Mouse (Mus musculus) heart, postnatal 14 days (tissue): ENCODE results near the gene P4ha2. TPM values are rescaled to one million over a fixed set of nuclear protein-coding genes. Genes with fewer than 3 reads are reported as not detected.
A peak's percentile ranks its signal among the peaks of the same experiment; 100 is the strongest.

Experiments
- DNase-seq, 2 experiments: peaks; one replicate each; pipeline ENCODE4 v3.0.0; 2021 to 2022
- intact Hi-C: fragments of 180-260 bp; cut with DNase I; formaldehyde crosslinking; loops from one replicate; pipeline ENCODE4 v1.15.1; 2025
- long read RNA-seq, 2 experiments: library from polyadenylated mRNA; stranded (forward); transcript quantifications; one replicate each; pipeline ENCODE4 v2.0.0; 2021
- total RNA-seq, 2 experiments: library from RNA; stranded (reverse); gene quantifications; 2 replicates each; pipeline ENCODE4 v1.2.3; 2021

P4ha2 gene
- 10 to 100 TPM; 43.3 to 46.4 TPM for total RNA-seq
- long read RNA-seq, experiment 1, transcript P4ha2-201 (16 exons, 2,230 nt): major isoform, 61 of 140 reads
- long read RNA-seq, experiment 1, transcript P4ha2-202 (16 exons, 2,263 nt): minor isoform, 51 of 140 reads
- long read RNA-seq, experiment 1, partial matches to known transcripts: 16 of 140 reads
- long read RNA-seq, experiment 1, other reads (novel, unspliced or antisense): 12 of 140 reads
- long read RNA-seq, experiment 2, transcript P4ha2-201 (16 exons, 2,230 nt): major isoform, 33 of 69 reads
- long read RNA-seq, experiment 2, transcript P4ha2-202 (16 exons, 2,263 nt): minor isoform, 13 of 69 reads
- long read RNA-seq, experiment 2, partial matches to known transcripts: 7 of 69 reads
- long read RNA-seq, experiment 2, other reads (novel, unspliced or antisense): 15 of 69 reads

- intact Hi-C loops: no loop called here
- no peak for DNase-seq
Measured at GRCm38 (mm10) chr11:54100045-54100691, at the start of gene P4ha2. Gene P4ha2 (plus strand): TSS chr11:54100095.

DNA sequence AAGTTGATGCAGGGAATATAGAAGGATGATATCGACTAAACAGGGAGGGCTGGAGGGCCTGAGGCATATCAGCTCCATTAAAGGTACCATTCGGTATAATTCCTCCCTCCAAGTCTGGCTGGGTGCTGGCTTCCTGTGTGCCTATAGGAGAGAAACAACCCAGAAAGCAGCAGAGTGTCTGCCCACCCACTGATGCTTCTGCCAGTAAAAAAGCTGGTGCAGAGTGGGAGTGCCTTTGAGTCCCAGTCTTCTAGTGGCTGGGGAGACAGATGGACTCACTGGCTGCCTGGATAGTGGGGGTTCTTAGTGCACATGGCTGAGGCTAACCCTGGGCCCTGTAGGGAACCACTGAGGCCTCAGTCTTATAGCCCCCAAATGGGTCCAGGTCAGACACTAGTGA is 49.7 kb upstream of the P4ha2 start:
- intact Hi-C loops: no loop called here
- DNase-seq: no peak

DNA sequence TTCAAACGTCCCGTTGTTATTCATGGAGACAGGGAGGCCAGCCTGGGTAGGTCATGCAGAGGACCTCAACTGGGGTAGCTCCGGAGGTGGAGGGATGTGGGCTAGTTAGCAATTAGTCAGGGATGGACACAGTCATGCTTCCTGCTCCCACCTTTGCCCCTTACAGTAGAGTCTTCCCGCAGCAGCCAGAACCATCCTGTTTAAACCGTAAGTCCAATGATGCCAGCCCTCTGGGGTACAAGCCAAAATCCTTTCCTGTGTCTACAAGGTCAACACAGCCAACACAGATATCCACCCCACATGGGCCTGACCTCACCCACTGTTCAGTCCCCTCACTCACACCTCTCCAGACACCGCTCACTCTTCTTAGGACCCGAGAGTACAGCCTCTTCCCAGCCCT is 48.7 kb upstream of the P4ha2 start:
- no peak for DNase-seq
- intact Hi-C loops: no loop called here

- no peak for DNase-seq
- intact Hi-C loops: no loop called here
Measured at GRCm38 (mm10) chr11:54052128-54052527, 47.8 kb upstream of the P4ha2 start.

- intact Hi-C loops: no loop called here
- DNase-seq: no peak
Measured at GRCm38 (mm10) chr11:54053090-54053489, 46.8 kb upstream of the P4ha2 start.

- intact Hi-C loops: loop anchor here (1.0 to 2.0 kb wide), 2 partner anchors 35 to 52 kb away; no protein-coding TSS in a partner anchor
- peak; percentile 30 to 59 for DNase-seq
Measured at GRCm38 (mm10) chr11:54054257-54054656, 45.6 kb upstream of the P4ha2 start.

- no peak for DNase-seq
- intact Hi-C loops: loop anchor here (5.0 kb wide), 1 partner anchor 124 kb away; no protein-coding TSS in a partner anchor
Measured at GRCm38 (mm10) chr11:54056132-54056531, 43.8 kb upstream of the P4ha2 start.

DNA sequence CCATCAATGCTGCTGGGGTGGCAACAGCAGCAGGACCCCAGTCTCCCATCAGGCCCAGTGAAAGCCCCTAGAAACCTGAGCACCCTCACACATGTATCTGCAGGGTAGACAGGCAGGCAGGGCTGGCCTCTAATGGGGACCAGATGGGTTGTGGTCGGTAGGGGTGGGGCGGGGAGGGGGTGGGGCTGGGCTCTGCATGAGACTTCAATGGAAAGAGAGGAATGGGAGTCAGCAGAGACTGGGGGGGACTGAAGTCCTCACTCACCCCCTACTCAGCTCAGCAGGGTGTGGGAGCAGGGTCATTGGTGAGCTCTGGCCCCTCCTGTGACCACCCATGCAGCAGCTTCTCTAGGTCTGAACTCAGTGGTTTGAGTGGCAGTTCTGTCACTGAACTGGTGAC is 42.5 kb upstream of the P4ha2 start:
- intact Hi-C loops: loop anchor here (5.0 kb wide), 1 partner anchor 125 kb away; no protein-coding TSS in a partner anchor
- DNase-seq: no peak

DNA sequence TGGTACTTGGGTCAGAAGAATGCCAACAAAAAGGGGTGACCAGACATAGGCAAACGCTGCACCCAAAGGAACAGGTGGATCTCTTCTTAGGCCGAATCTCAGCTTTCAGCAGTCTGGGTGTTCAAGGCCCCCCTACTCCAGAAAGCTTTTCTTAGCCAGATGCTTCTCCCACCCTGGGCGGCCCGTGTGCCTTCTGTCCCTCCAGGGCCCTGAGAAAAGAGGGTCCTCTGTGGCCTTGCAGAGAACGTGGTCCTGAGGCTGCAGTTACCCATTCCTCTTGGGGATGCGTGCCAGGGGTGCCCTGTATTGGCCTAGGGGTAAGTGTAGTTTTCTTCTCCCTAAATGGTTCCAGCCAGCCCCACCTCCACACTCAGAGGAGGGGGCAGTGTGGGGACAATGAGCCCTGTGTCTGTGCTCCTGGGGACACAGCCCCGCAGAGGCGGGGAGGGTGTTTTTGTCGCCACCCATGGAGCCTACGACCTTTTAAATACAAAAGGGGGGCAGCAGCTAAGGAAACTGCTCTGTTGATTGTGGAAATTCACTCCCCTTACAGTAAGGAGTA is 41.8 kb upstream of the P4ha2 start:
- intact Hi-C loops: loop anchor here (5.0 kb wide), 1 partner anchor 126 kb away; no protein-coding TSS in a partner anchor
- no peak for DNase-seq

- intact Hi-C loops: loop anchor here (5.0 kb wide), 1 partner anchor 126 kb away; no protein-coding TSS in a partner anchor
- DNase-seq: peak in 1 of 2 experiments; percentile 33
Measured at GRCm38 (mm10) chr11:54058643-54059042, 41.3 kb upstream of the P4ha2 start.

- DNase-seq: no peak
- intact Hi-C loops: loop anchor here (5.0 kb wide), 1 partner anchor 127 kb away; no protein-coding TSS in a partner anchor
Measured at GRCm38 (mm10) chr11:54059526-54059925, 40.4 kb upstream of the P4ha2 start.

DNA sequence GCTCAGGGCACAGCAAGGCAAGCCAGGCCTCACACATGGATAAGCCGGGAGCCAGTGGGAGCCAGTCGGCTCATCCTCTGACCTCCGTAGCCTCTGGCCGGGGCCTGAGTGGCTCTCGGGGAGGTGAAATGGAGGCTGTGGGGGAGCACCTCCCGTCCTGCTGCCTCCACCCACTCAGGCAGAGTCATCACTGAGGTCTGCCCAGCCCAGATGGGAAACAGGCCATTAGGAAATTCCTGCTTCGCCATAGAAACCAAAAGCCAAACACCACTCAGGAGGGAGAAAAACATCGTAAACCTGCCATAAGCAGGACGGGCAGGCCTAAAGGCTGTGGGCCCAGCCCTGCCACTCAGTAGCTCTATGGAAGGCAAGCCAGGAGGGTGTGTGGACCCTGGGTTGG is 39.6 kb upstream of the P4ha2 start:
- DNase-seq: no peak
- intact Hi-C loops: no loop called here

DNA sequence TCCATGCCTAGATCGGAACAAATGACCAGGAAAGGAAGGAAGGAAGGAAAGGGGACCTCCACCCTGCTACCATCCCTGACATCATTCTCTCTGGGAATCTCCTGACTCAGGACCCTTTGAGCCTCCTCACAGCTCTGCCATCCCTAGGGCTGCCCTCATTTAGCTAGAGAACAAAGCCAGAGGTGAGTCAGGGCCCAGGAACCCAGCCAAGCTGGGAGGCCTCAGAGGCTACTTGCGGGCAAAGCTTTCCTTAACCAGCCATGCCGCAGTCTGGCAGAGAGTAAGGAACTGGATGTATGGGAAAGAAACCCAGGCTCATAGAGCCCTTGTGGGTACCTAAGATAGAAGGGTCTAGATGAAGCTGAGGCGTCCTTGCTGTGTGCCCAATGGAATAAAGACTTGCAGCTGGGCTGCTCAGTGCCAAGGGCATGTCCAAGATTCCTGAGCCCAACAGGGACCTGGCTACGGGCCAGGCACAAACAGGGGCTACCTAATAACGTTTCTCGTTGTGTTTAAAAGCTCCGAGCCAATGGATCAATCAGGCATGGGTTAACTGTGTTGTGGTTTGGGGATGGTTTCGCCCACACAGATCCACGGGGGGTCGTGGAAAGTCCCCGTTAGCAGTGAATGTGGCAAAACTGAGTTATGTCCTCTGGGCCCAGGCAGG is 37.7 kb upstream of the P4ha2 start:
- DNase-seq: peak; percentile 55 to 62
- intact Hi-C loops: no loop called here

GRCm38 (mm10) chr11:54062753-54063471 is 37.0 kb upstream of the P4ha2 start:
- intact Hi-C loops: no loop called here
- DNase-seq: no peak

GRCm38 (mm10) chr11:54063472-54063775 is 36.5 kb upstream of the P4ha2 start:
- intact Hi-C loops: no loop called here
- DNase-seq: no peak

GRCm38 (mm10) chr11:54064412-54064978 is 35.4 kb upstream of the P4ha2 start:
- intact Hi-C loops: no loop called here
- DNase-seq: peak in 1 of 2 experiments; percentile 54

GRCm38 (mm10) chr11:54065106-54065914 is 34.6 kb upstream of the P4ha2 start:
- DNase-seq: no peak
- intact Hi-C loops: no loop called here

DNA sequence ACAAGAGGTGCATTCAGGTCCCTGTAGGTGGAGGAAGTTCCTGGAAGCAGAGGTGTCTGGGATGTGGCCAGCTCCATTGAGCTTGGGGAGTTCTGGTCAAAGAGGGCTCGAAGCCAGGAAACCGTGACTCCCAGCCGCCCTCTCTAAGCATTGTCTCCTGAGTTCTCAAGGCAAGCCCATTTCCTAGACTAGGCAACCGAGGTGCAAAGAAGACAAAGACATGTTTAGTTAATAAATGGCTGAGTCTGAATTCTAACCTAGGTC is 34.0 kb upstream of the P4ha2 start:
- intact Hi-C loops: no loop called here
- DNase-seq: no peak

- intact Hi-C loops: no loop called here
Measured at GRCm38 (mm10) chr11:54066400-54066799, 33.5 kb upstream of the P4ha2 start.

More at GRCm38 (mm10) chr11:54066400-54066799, 33.5 kb upstream of the P4ha2 start:
- DNase-seq: no peak
